In the genomic region with DNA sequence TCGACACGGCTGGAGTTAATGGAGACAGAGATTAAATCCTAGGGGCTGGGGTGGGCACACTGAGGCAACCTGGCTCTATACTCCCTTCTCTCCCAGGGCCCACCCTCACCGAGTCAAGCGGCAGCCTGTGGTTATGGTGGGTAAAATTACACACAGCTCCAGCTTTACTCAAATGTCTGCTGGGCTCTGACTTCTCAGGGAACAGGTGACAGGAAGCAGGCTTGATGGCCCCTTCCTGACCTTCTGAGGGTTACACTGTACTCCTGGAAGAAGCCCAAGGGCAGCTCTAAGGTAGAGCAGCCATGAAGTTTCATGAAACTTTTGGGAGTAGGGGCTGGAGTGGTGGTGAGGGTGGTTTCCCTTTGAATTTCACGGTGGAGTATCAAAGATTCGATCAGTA, we compare ENCODE assay signal across 30 mouse cellular contexts. TPM values are rescaled to one million over a fixed set of nuclear protein-coding genes. Genes with fewer than 3 reads are reported as not detected.
A peak's percentile ranks its signal among the peaks of the same experiment; 100 is the strongest.
DNase-seq lines count a peak whose midpoint lies in the region; ATAC-seq and TF ChIP-seq lines count a peak whose summit lies in the region.
"Had no signal": no experiment of that assay in that cellular context is flagged by ENCODE, and none has a peak within 500 bp of the region (broad histone marks: within the 10 kb centered on the region; RNA-seq: fewer than 3 reads in every experiment).

No protein-coding gene starts in this region.

- peaks cover 53% of the 10 kb centered on the region for H3K79me2 ChIP-seq in macrophage (ENCODE audit: inconsistent target)

- no peak overlapping the region for H3K27ac ChIP-seq in embryonic facial prominence, embryonic 11.5 days (replicated peaks; ENCODE audit: low read depth, low read length)
- no peak overlapping the region for H3K27ac ChIP-seq in embryonic facial prominence, embryonic 10.5 days (replicated peaks)
- peak overlapping the region; percentile 63 for H3K27ac ChIP-seq in kidney, embryonic 14.5 days (ENCODE audit: low read depth, low read length)
- 0 out of 2 replicates have a peak overlapping the region, but pooled peaks have one; percentile 20 for H3K27ac ChIP-seq in bone marrow, adult 2 months (ENCODE audit: control insufficient read depth, insufficient read depth, low read depth, low read length, poor library complexity)
- peak overlapping the region; percentile 73 for H3K27ac ChIP-seq in macrophage
- H3K27ac ChIP-seq: embryonic facial prominence, embryonic 13.5 days; heart, adult 2 months; hindbrain, embryonic 12.5 days; left cerebral cortex, adult 2 months; limb, embryonic 10.5 days; liver, embryonic 15.5 days; stomach, postnatal 0 days had no signal

- no peak overlapping the region for H3K9ac ChIP-seq in embryonic facial prominence, embryonic 11.5 days (replicated peaks; ENCODE audit: low read length)
- 0 out of 2 replicates have a peak overlapping the region, but pooled peaks have one; percentile 7 for H3K9ac ChIP-seq in kidney, embryonic 14.5 days (ENCODE audit: low read depth, low read length)
- H3K9ac ChIP-seq: embryonic facial prominence, embryonic 13.5 days; forebrain, embryonic 13.5 days; hindbrain, embryonic 12.5 days; liver, embryonic 15.5 days had no signal

- H3K9me3 ChIP-seq in embryonic facial prominence, embryonic 11.5 days (replicated peaks; ENCODE audit: control insufficient read depth, low read length): no peaks in the 10 kb centered on the region
- H3K9me3 ChIP-seq in embryonic facial prominence, embryonic 10.5 days: no peaks in the 10 kb centered on the region
- no peaks in the 10 kb centered on the region for H3K9me3 ChIP-seq in kidney, embryonic 14.5 days (ENCODE audit: control insufficient read depth, low read length)
- H3K9me3 ChIP-seq: embryonic facial prominence, embryonic 13.5 days; forebrain, embryonic 13.5 days; hindbrain, embryonic 12.5 days; limb, embryonic 10.5 days; liver, embryonic 15.5 days had no signal

- ATAC-seq in embryonic facial prominence, embryonic 11.5 days (replicated peaks; ENCODE audit: insufficient number of reproducible peaks, low FRiP score, low TSS enrichment, low read depth): no peak
- peak; percentile 44; the same call in 1 of the 2 replicates for ATAC-seq in kidney, embryonic 14.5 days (ENCODE audit: low FRiP score, low TSS enrichment)
- ATAC-seq: CD4-positive, CD25-positive, alpha-beta regulatory T cell, adult 4 months; forebrain, embryonic 13.5 days had no signal

- no peak overlapping the region for H3K4me3 ChIP-seq in embryonic facial prominence, embryonic 11.5 days (ENCODE audit: low read depth, low read length)
- H3K4me3 ChIP-seq in embryonic facial prominence, embryonic 10.5 days: no peak overlapping the region
- H3K4me3 ChIP-seq in kidney, embryonic 14.5 days (ENCODE audit: low read length): no peak overlapping the region
- H3K4me3 ChIP-seq in bone marrow, adult 2 months (replicated peaks; ENCODE audit: control insufficient read depth, low read depth, low read length): no peak overlapping the region
- H3K4me3 ChIP-seq in macrophage (ENCODE audit: inconsistent target): no peak overlapping the region
- H3K4me3 ChIP-seq: embryonic facial prominence, embryonic 13.5 days; forebrain, embryonic 13.5 days; heart, adult 2 months; hindbrain, embryonic 12.5 days; left cerebral cortex, adult 2 months; limb, embryonic 10.5 days; liver, embryonic 15.5 days had no signal

- no peaks in the 10 kb centered on the region for H3K27me3 ChIP-seq in embryonic facial prominence, embryonic 11.5 days (ENCODE audit: control insufficient read depth, insufficient read depth, low read length)
- no peaks in the 10 kb centered on the region for H3K27me3 ChIP-seq in embryonic facial prominence, embryonic 10.5 days (replicated peaks; ENCODE audit: low read depth, poor library complexity, severe bottlenecking)
- H3K27me3 ChIP-seq in kidney, embryonic 14.5 days (ENCODE audit: control insufficient read depth, insufficient read depth, low read length): no peaks in the 10 kb centered on the region
- H3K27me3 ChIP-seq: embryonic facial prominence, embryonic 13.5 days; forebrain, embryonic 13.5 days; hindbrain, embryonic 12.5 days; liver, embryonic 15.5 days had no signal

- no peak overlapping the region for H3K4me2 ChIP-seq in embryonic facial prominence, embryonic 11.5 days (ENCODE audit: low read depth, low read length)
- H3K4me2 ChIP-seq in kidney, embryonic 14.5 days (replicated peaks; ENCODE audit: low read depth, low read length): no peak overlapping the region
- H3K4me2 ChIP-seq: embryonic facial prominence, embryonic 13.5 days; forebrain, embryonic 13.5 days; hindbrain, embryonic 12.5 days; liver, embryonic 15.5 days; midbrain, embryonic 11.5 days had no signal

- no peak for TF ChIP-seq POLR2A in bone marrow, adult 2 months (IDR thresholded peaks at IDR 0.05; ENCODE audit: borderline replicate concordance, control insufficient read depth, low read depth, low read length)

- TF ChIP-seq CTCF in bone marrow, adult 2 months (IDR thresholded peaks at IDR 0.05; ENCODE audit: control insufficient read depth, insufficient read depth, low read length): no peak

- DNase-seq in embryonic facial prominence, embryonic 11.5 days (ENCODE audit: low spot score): peak; percentile 14
- no peak for DNase-seq in embryonic facial prominence, embryonic 10.5 days (ENCODE audit: low spot score)
- DNase-seq in kidney, postnatal 4 days: no peak
- no peak for DNase-seq in left cerebral cortex, postnatal 10 days (ENCODE audit: extremely low spot score in 1 of 2, low spot score in 2 of 2)
- DNase-seq in adrenal gland, postnatal 36 days: no peak
- DNase-seq: adrenal gland, postnatal 14 days; cerebellum, adult 11 months; cerebellum, postnatal 10 days; gastrocnemius, postnatal 14 days; heart, adult 2 months; kidney, adult 11 months; layer of hippocampus, adult 9-11 months; liver had no signal

- peaks cover 5% of the 10 kb centered on the region for H3K36me3 ChIP-seq in embryonic facial prominence, embryonic 11.5 days (replicated peaks; ENCODE audit: control insufficient read depth, insufficient read depth, low read depth, low read length)
- H3K36me3 ChIP-seq in embryonic facial prominence, embryonic 10.5 days (replicated peaks): peaks cover 74% of the 10 kb centered on the region
- peaks cover 64% of the 10 kb centered on the region for H3K36me3 ChIP-seq in kidney, embryonic 14.5 days (ENCODE audit: control insufficient read depth, insufficient read depth, low read length)
- H3K36me3 ChIP-seq in macrophage (ENCODE audit: inconsistent target): peaks cover 40% of the 10 kb centered on the region

- 75% methylated on average over 6 of the region's 6 CpGs for WGBS in embryonic facial prominence, embryonic 11.5 days
- whole genome bisulfite sequencing in embryonic facial prominence, embryonic 10.5 days: 81% methylated on average over 6 of the region's 6 CpGs
- 67% methylated on average over 6 of the region's 6 CpGs for WGBS in kidney, embryonic 14.5 days
- WGBS in bone marrow, adult 2 months: 13% methylated on average over 6 of the region's 6 CpGs
- WGBS in macrophage (ENCODE audit: missing documents): 7% methylated on average over 6 of the region's 6 CpGs

- H3K4me1 ChIP-seq in embryonic facial prominence, embryonic 11.5 days (ENCODE audit: control insufficient read depth, insufficient read depth, low read length): no peaks in the 10 kb centered on the region
- peaks cover 30% of the 10 kb centered on the region for H3K4me1 ChIP-seq in embryonic facial prominence, embryonic 10.5 days
- H3K4me1 ChIP-seq in kidney, embryonic 14.5 days (ENCODE audit: control insufficient read depth, insufficient read depth, low read length): peaks cover 5% of the 10 kb centered on the region; the same call in 1 of the 2 replicates
- H3K4me1 ChIP-seq in bone marrow, adult 2 months (ENCODE audit: control insufficient read depth, insufficient read depth, low read length): peaks cover 2% of the 10 kb centered on the region
- H3K4me1 ChIP-seq: hindbrain, embryonic 12.5 days had no signal

- intact Hi-C loops in left cerebral cortex, postnatal 10 days (cut with DNase I): no loop called here

RNA-seq across cellular contexts. Expression of gene Gosr2, which starts 11.0 kb away (rescaled TPM):
- polyA plus RNA-seq in embryonic facial prominence, embryonic 11.5 days (2014; fragmentation: Nextera tagmentation; extraction: Ambion mirVana): 86.7 and 89.9 TPM in 2 replicates
- 96.6 and 99.6 TPM in 2 replicates for polyA plus RNA-seq in embryonic facial prominence, embryonic 10.5 days (2016; fragmentation: Nextera tagmentation; extraction: Ambion mirVana)
- polyA plus RNA-seq in kidney, embryonic 14.5 days (2014; fragmentation: Nextera tagmentation; extraction: Ambion mirVana): 46.7 and 82.7 TPM in 2 replicates
- polyA plus RNA-seq in bone marrow, adult 2 months (2011; ENCODE audit: insufficient read depth, insufficient read length, low replicate concordance, missing spikeins): 17.2 and 21.0 TPM in 2 replicates
- 100 to 1,000 TPM in 1 of 26 experiments, 10 to 100 TPM in 25; 22.9 to 118 (median 31.8) TPM for total RNA-seq in macrophage (2018; cell fraction: chromatin; rRNA removed)
- total RNA-seq in macrophage (2018; cell fraction: cytosol; rRNA removed): 100 to 1,000 TPM in 3 of 26 experiments, 10 to 100 TPM in 23; 76.2 to 133 (median 83.1) TPM
- 10 to 100 TPM; 36.6 to 91.3 (median 50.0) TPM for total RNA-seq in macrophage (2018; cell fraction: nucleus; rRNA removed)
- 56.1 to 79.8 TPM (median 73.7 TPM) in 3 replicates for polyA plus RNA-seq in macrophage (2018)
- 10 to 100 TPM; 71.8 to 76.4 TPM for total RNA-seq in left cerebral cortex, postnatal 10 days (2021)
- 10 to 100 TPM; 90.4 to 93.9 TPM for total RNA-seq in adrenal gland, postnatal 36 days (2021)

RNA-seq across cellular contexts. Expression of gene Rprml, which starts 37.3 kb away (rescaled TPM):
- 0.21 and 0.35 TPM in 2 replicates for polyA plus RNA-seq in embryonic facial prominence, embryonic 11.5 days (2014; fragmentation: Nextera tagmentation; extraction: Ambion mirVana)
- polyA plus RNA-seq in embryonic facial prominence, embryonic 10.5 days (2016; fragmentation: Nextera tagmentation; extraction: Ambion mirVana): 0.15 and 0.39 TPM in 2 replicates
- polyA plus RNA-seq in kidney, embryonic 14.5 days (2014; fragmentation: Nextera tagmentation; extraction: Ambion mirVana): not detected in 2 replicates
- polyA plus RNA-seq in bone marrow, adult 2 months (2011; ENCODE audit: insufficient read depth, insufficient read length, low replicate concordance, missing spikeins): not detected in 2 replicates
- not detected for total RNA-seq in macrophage (2018; cell fraction: chromatin; rRNA removed)
- total RNA-seq in macrophage (2018; cell fraction: cytosol; rRNA removed): under 1 TPM in 1 of 26 experiments, not detected in 25; 0.24 TPM
- total RNA-seq in macrophage (2018; cell fraction: nucleus; rRNA removed): not detected
- not detected in 3 replicates for polyA plus RNA-seq in macrophage (2018)
- 100 to 1,000 TPM; 111 to 117 TPM for total RNA-seq in left cerebral cortex, postnatal 10 days (2021)
- under 1 TPM in 1 of 2 experiments, not detected in 1; 0.40 TPM for total RNA-seq in adrenal gland, postnatal 36 days (2021)
- total RNA-seq: adrenal gland, postnatal 14 days; gastrocnemius, postnatal 14 days; heart, adult 2 months; neutrophil, adult 5-6 weeks had no signal
- polyA plus RNA-seq: CD4-positive, CD25-positive, alpha-beta regulatory T cell, adult 4 months; heart, adult 2 months; heart, embryonic 16.5 days; hindbrain, embryonic 12.5 days; liver, embryonic 15.5 days; lung, embryonic 16.5 days; midbrain, embryonic 11.5 days had no signal

RNA-seq across cellular contexts. Expression of gene Lyzl6, which starts 48.0 kb away (rescaled TPM):
- polyA plus RNA-seq in embryonic facial prominence, embryonic 11.5 days (2014; fragmentation: Nextera tagmentation; extraction: Ambion mirVana): not detected in 2 replicates
- not detected in 2 replicates for polyA plus RNA-seq in embryonic facial prominence, embryonic 10.5 days (2016; fragmentation: Nextera tagmentation; extraction: Ambion mirVana)
- polyA plus RNA-seq in kidney, embryonic 14.5 days (2014; fragmentation: Nextera tagmentation; extraction: Ambion mirVana): not detected in 2 replicates
- polyA plus RNA-seq in bone marrow, adult 2 months (2011; ENCODE audit: insufficient read depth, insufficient read length, low replicate concordance, missing spikeins): not detected in 2 replicates
- not detected for total RNA-seq in macrophage (2018; cell fraction: chromatin; rRNA removed)
- not detected for total RNA-seq in macrophage (2018; cell fraction: cytosol; rRNA removed)
- total RNA-seq in macrophage (2018; cell fraction: nucleus; rRNA removed): not detected
- not detected in 3 replicates for polyA plus RNA-seq in macrophage (2018)
- not detected for total RNA-seq in left cerebral cortex, postnatal 10 days (2021)
- total RNA-seq in adrenal gland, postnatal 36 days (2021): not detected
- total RNA-seq: adrenal gland, postnatal 14 days; gastrocnemius, postnatal 14 days; heart, adult 2 months; left cerebral cortex, adult 2 months; neutrophil, adult 5-6 weeks had no signal
- polyA plus RNA-seq: CD4-positive, CD25-positive, alpha-beta regulatory T cell, adult 4 months; embryonic facial prominence, embryonic 13.5 days; forebrain, embryonic 13.5 days; heart, adult 2 months; heart, embryonic 16.5 days; hindbrain, embryonic 12.5 days; large intestine, adult 2 months; limb, embryonic 10.5 days; liver, embryonic 15.5 days; lung, embryonic 16.5 days; midbrain, embryonic 11.5 days; small intestine, adult 2 months; stomach, postnatal 0 days had no signal

Comparison
In these comparisons a context has a peak if more than half of its experiments do, and no peak if none do; other contexts are left out.
1. H3K27ac ChIP-seq: peak in kidney, embryonic 14.5 days (single experiment), bone marrow, adult 2 months (single experiment) and macrophage (single experiment); none in embryonic facial prominence, embryonic 11.5 days (single experiment) and embryonic facial prominence, embryonic 10.5 days (single experiment).